Mouse (Mus musculus): Measurements from ENCODE around the gene Hist2h3b. TPM values are rescaled to one million over a fixed set of nuclear protein-coding genes. Genes with fewer than 3 reads are reported as not detected.

Gene Hist2h3b
- polyA plus RNA-seq, 1 experiment from 2014 or later = 87.1 TPM

- Histone ChIP-seq H3K9ac (no peak overlapping the region), H3K4me2 (no peak overlapping the region), H3K9me3 (no peaks in the 10 kb centered on the region), H3K27ac (no peak overlapping the region), H3K4me1 (no peaks in the 10 kb centered on the region), H3K36me3 (no peaks in the 10 kb centered on the region), H3K27me3 (no peaks in the 10 kb centered on the region), H3K4me3 (no peak overlapping the region)
- ATAC-seq (ENCODE audit: borderline replicate concordance, extremely low read depth, low FRiP score, low TSS enrichment) = no peak
- WGBS = 39% methylated on average over 6 of the region's 6 CpGs
These were observed 24.2 kb downstream of the Hist2h3b start for GRCm38 (mm10) chr3:96292641-96293040.

- Histone ChIP-seq H3K4me2 (no peak overlapping the region), H3K27ac (no peak overlapping the region)
These were observed 24.9 kb downstream of the Hist2h3b start for GRCm38 (mm10) chr3:96293368-96293767.

DNA sequence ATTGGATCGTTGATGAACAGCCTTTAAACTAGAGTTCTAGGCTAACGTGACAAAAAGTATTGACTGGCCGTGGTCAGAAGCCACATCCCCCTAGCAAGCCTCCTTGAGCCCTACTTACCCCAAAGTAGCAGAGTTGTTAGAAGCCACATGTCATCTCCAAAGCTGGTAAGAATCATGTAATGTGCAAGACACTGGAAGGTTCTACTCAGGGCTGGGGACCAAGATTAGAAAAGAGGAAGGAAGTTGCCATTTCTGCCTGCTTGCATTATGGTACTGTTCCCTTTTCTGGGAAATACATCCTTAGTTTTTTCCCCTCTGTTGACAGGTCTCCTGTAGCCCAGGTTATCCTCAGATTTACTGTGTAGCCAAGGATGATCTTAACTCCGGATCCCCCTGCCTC, 25.3 kb downstream of the Hist2h3b start, which contains the start of gene Fcgr1:
Gene Fcgr1, minus strand, starts transcription at position 183 of the 400 bp plus-strand sequence.
- 76% methylated on average over 4 of the region's 4 CpGs for WGBS

More at GRCm38 (mm10) chr3:96293368-96293767, 24.9 kb downstream of the Hist2h3b start:
- Histone ChIP-seq H3K9me3 (no peaks in the 10 kb centered on the region), H3K9ac (no peak overlapping the region), H3K4me1 (no peaks in the 10 kb centered on the region), H3K27me3 (no peaks in the 10 kb centered on the region), H3K4me3 (no peak overlapping the region), H3K36me3 (no peaks in the 10 kb centered on the region)
- ATAC-seq (ENCODE audit: borderline replicate concordance, extremely low read depth, low FRiP score, low TSS enrichment) = no peak
- WGBS = 40% methylated on average over 5 of the region's 5 CpGs

DNA sequence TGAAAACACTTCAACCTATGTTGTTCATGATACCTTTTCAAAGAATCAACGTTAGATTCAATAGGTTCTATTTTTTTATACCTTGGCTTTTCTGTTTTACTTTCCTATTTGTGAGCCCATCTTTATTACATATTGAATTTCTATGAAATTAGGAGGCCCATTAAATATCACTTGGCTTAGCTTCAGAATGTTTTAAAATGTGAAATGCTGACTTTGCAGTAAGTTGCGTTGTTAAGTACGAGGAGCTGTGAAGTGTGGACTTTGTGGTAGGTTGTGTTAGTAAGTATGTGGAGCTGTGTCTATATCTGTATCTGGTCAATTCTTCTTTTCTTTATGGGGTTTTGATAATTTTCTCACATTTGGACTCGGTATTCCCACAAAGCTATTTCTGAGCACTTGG, 29.9 kb downstream of the Hist2h3b start:
- WGBS = 86% methylated on average over 4 of the region's 4 CpGs
- Histone ChIP-seq H3K9me3 (no peaks in the 10 kb centered on the region), H3K9ac (no peak overlapping the region), H3K4me1 (no peaks in the 10 kb centered on the region), H3K4me2 (no peak overlapping the region), H3K36me3 (no peaks in the 10 kb centered on the region), H3K27me3 (0 out of 2 replicates have a peak, but pooled peaks cover 5% of the 10 kb centered on the region), H3K4me3 (no peak overlapping the region), H3K27ac (no peak overlapping the region)
- no peak for ATAC-seq (ENCODE audit: borderline replicate concordance, extremely low read depth, low FRiP score, low TSS enrichment)

More for the DNA sequence above, 25.3 kb downstream of the Hist2h3b start, which contains the start of gene Fcgr1:
- H3K36me3 ChIP-seq = no peaks in the 10 kb centered on the region
- no peak within 1 kb of the TSS for H3K27ac ChIP-seq
- no peaks in the 10 kb centered on the region for H3K27me3 ChIP-seq
- no peak within 1 kb of the TSS for H3K4me2 ChIP-seq
- ATAC-seq (ENCODE audit: borderline replicate concordance, extremely low read depth, low FRiP score, low TSS enrichment) = no peak
- no peak within 1 kb of the TSS for H3K9ac ChIP-seq
- no peak within 1 kb of the TSS for H3K4me3 ChIP-seq
- H3K9me3 ChIP-seq = no peaks in the 10 kb centered on the region
- no peaks in the 10 kb centered on the region for H3K4me1 ChIP-seq

DNA sequence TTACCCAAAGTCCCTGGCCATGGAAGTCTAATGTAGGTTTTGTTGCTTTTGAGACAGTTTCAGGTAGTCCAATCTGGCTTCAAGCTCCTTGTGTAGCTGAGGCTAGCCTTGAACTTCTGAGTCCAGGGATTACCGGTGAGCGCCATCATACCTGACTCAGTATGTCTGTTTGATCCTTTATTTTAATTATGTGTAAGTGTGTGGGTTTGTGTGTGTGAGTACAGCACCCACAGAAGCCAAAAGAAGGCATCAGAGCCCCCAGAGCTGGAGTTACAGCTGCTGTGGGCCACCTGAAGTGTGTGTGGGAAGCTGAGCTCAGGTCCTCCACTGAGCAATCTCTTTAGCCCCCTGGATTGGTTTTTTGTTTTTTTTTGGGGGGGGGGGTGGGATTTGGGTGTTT, 31.1 kb downstream of the Hist2h3b start:
- ATAC-seq (ENCODE audit: borderline replicate concordance, extremely low read depth, low FRiP score, low TSS enrichment) = no peak
- Histone ChIP-seq H3K36me3 (no peaks in the 10 kb centered on the region), H3K4me3 (no peak overlapping the region), H3K4me2 (no peak overlapping the region), H3K27me3 (0 out of 2 replicates have a peak, but pooled peaks cover 6% of the 10 kb centered on the region), H3K9me3 (no peaks in the 10 kb centered on the region), H3K27ac (no peak overlapping the region), H3K9ac (no peak overlapping the region), H3K4me1 (no peaks in the 10 kb centered on the region)
- 98% methylated on average over 2 of the region's 2 CpGs for WGBS

DNA sequence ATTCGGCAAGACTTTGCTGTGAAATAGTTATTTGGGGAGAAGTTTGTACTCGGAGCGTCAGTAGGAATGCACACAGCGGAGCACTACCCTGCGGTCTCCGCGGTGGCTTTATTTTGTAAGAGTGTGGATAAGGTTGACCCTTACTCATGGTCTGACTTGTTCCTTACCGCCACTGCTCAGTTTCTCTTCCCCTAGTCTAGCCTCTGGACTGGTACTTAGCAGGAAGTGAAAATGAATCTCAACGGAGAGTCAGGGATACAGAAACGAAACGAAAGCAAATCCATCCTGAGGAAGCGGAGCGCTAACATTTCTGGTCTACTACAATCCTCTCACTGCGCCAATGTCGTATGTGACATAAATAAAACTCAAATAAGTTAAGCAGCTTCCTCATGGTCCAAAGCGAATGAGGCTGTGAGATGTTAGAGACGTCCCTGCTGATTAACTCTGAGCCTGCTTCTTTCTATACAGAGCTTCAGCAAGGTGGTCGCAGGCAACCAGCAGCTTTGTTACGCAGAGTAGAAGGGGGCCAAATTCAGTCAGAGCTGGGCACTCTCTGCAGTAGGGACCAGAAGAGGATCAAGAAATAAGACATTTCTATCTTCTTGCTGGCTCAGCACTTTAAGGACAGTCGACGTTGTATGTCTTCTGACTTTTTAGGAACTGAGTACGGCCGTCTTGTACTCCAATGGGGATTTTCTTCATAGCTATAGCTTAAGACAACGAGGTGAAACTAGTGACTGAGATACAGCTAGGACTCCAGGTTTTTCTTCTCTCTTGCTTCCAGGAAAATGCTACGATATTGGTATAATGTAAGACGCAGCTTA, 32.5 kb downstream of the Hist2h3b start:
- peaks cover 6% of the 10 kb centered on the region; the same call in 1 of the 2 replicates for H3K27me3 ChIP-seq
- ATAC-seq (ENCODE audit: borderline replicate concordance, extremely low read depth, low FRiP score, low TSS enrichment) = no peak
- WGBS = 64% methylated on average over 26 of the region's 26 CpGs
- no peaks in the 10 kb centered on the region for H3K9me3 ChIP-seq
- peak overlapping the region; percentile 28 for H3K4me3 ChIP-seq
- no peaks in the 10 kb centered on the region for H3K36me3 ChIP-seq
- H3K4me2 ChIP-seq = peak overlapping the region; percentile 40
- no peak overlapping the region for H3K9ac ChIP-seq
- no peak overlapping the region for H3K27ac ChIP-seq
- H3K4me1 ChIP-seq = no peaks in the 10 kb centered on the region

DNA sequence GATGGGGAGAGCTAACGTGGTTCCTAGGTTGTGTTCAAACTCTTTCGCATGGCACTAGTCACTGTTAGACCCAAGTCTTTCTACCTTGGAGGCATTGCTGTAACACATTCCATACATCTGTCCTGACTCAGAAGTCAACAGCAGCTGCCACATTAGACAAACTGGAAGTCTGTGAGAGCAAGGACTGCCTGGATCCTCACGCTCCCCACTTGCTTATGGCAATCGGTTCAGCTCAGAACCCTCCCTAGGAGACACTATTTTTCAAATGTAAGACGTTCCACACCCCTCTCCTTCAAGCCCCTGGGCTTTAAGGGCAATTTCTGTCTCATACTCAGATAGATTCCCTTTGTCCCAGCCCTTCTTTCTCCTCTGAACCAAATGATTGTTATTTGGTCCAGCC, 33.6 kb downstream of the Hist2h3b start:
- Histone ChIP-seq H3K27me3 (peaks cover 8% of the 10 kb centered on the region; the same call in 1 of the 2 replicates), H3K4me3 (no peak overlapping the region), H3K4me1 (no peaks in the 10 kb centered on the region), H3K9me3 (no peaks in the 10 kb centered on the region), H3K9ac (no peak overlapping the region), H3K4me2 (no peak overlapping the region), H3K27ac (no peak overlapping the region), H3K36me3 (no peaks in the 10 kb centered on the region)
- WGBS = 81% methylated on average over 5 of the region's 5 CpGs
- no peak for ATAC-seq (ENCODE audit: borderline replicate concordance, extremely low read depth, low FRiP score, low TSS enrichment)

GRCm38 (mm10) chr3:96306506-96306905, 38.1 kb downstream of the Hist2h3b start:
- no peak overlapping the region for H3K4me3 ChIP-seq
- no peak overlapping the region for H3K27ac ChIP-seq
- no peaks in the 10 kb centered on the region for H3K36me3 ChIP-seq
- 61% methylated on average over 9 of the region's 9 CpGs for WGBS
- no peak overlapping the region for H3K4me2 ChIP-seq
- H3K9ac ChIP-seq = no peak overlapping the region
- ATAC-seq (ENCODE audit: borderline replicate concordance, extremely low read depth, low FRiP score, low TSS enrichment) = no peak
- H3K4me1 ChIP-seq = no peaks in the 10 kb centered on the region
- H3K27me3 ChIP-seq = peaks cover 8% of the 10 kb centered on the region; the same call in 1 of the 2 replicates
- H3K9me3 ChIP-seq = no peaks in the 10 kb centered on the region

DNA sequence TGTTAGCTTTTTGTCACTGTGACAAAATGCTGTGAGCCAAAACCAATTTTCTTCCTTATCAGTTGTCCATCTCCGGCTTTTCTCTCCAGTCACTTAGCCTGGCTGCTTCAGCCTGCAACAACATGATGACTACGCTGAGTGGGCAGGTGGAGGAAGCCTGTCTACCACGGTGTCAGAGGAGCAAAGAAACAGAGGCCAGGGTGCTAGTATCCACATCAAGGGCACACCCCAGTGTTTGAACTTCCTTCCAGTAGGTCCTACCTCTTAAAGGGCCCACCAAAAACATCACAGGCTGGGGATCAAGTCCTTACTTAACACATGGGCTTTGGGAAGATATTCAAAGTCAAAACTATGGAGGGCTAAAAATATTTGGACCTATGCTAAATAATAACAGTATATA, 41.0 kb downstream of the Hist2h3b start:
- no peak overlapping the region for H3K4me2 ChIP-seq
- no peaks in the 10 kb centered on the region for H3K9me3 ChIP-seq
- H3K36me3 ChIP-seq = no peaks in the 10 kb centered on the region
- peaks cover 5% of the 10 kb centered on the region; the same call in 1 of the 2 replicates for H3K27me3 ChIP-seq
- H3K9ac ChIP-seq = no peak overlapping the region
- ATAC-seq (ENCODE audit: borderline replicate concordance, extremely low read depth, low FRiP score, low TSS enrichment) = no peak
- no peak overlapping the region for H3K4me3 ChIP-seq
- no peaks in the 10 kb centered on the region for H3K4me1 ChIP-seq
- H3K27ac ChIP-seq = no peak overlapping the region
- WGBS = 45% methylated on average over 3 of the region's 3 CpGs

GRCm38 (mm10) chr3:96312341-96313098, 44.1 kb downstream of the Hist2h3b start:
- no peak overlapping the region for H3K4me3 ChIP-seq
- 46% methylated on average over 8 of the region's 8 CpGs for WGBS
- H3K9me3 ChIP-seq = no peaks in the 10 kb centered on the region
- H3K4me1 ChIP-seq = no peaks in the 10 kb centered on the region
- H3K9ac ChIP-seq = no peak overlapping the region
- no peak overlapping the region for H3K4me2 ChIP-seq
- H3K36me3 ChIP-seq = no peaks in the 10 kb centered on the region
- no peaks in the 10 kb centered on the region for H3K27me3 ChIP-seq
- H3K27ac ChIP-seq = no peak overlapping the region
- ATAC-seq (ENCODE audit: borderline replicate concordance, extremely low read depth, low FRiP score, low TSS enrichment) = no peak

Data from lung, embryonic 15.5 days (tissue).